Mouse (Mus musculus): Measurements from ENCODE around the gene Cuedc1. TPM values are rescaled to one million over a fixed set of nuclear protein-coding genes. Genes with fewer than 3 reads are reported as not detected.
A peak's percentile ranks its signal among the peaks of the same experiment; 100 is the strongest.

Cuedc1 gene
- total and polyA plus RNA-seq, 3 experiments: 1.0 to 4.8 TPM; not detected in 1

DNA sequence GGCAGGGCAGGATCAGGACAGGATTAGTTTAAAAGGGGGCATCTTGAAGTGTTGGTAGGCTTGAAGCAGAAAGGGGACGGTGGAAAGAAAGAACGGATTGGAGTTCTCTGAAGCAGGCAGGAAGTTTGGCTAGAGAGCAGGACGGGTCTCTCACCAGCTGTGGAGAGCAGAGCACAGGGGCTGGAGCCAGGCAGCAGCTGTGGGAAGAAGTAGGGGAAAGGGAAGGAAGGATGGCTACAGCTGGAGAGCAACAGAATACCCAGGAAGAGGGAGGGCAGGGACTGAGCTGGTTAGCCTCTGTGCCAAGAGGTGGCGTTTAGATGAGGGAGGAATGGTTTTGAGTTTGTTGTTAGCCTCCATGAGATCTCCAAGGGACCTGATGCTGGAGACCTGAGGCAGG, 685 bp upstream of the Cuedc1 start:
- Histone ChIP-seq H3K9me3 (replicated peaks; ENCODE audit: insufficient read depth, low read length) (no peaks in the 10 kb centered on the region), H3K4me1 (ENCODE audit: control insufficient read depth in 1 of 2, insufficient read depth in 2 of 2, low read length in 2 of 2) (peaks cover 6 to 16% of the 10 kb centered on the region in 2 experiments), H3K9ac (ENCODE audit: control insufficient read depth, low read depth, low read length, poor library complexity, severe bottlenecking) (no peak overlapping the region), H3K79me2 (ENCODE audit: control insufficient read depth, insufficient read depth, low read length, poor library complexity) (no peaks in the 10 kb centered on the region), H3K27me3 (ENCODE audit: control insufficient read depth in 1 of 2, insufficient read depth in 2 of 2, low read length in 2 of 2) (peaks cover 20 to 22% of the 10 kb centered on the region in 2 experiments), H3K4me3 (ENCODE audit: control insufficient read depth in 1 of 2, insufficient read depth in 1 of 2, low read depth in 2 of 2, low read length in 2 of 2) (no peak overlapping the region), H3K36me3 (ENCODE audit: control insufficient read depth in 1 of 2, insufficient read depth in 2 of 2, low read length in 2 of 2) (peaks cover 0 to 8% of the 10 kb centered on the region in 2 experiments; a peak in 2 of 4 replicates), H3K27ac (ENCODE audit: control insufficient read depth, low read depth, low read length) (no peak overlapping the region)
- no peak for DNase-seq (ENCODE audit: low read depth, low spot score)
- TF ChIP-seq TBP (IDR thresholded peaks at IDR 0.05; ENCODE audit: low read depth, low read length) (no peak), USF2 (IDR thresholded peaks at IDR 0.05; ENCODE audit: borderline replicate concordance in 1 of 2, insufficient read depth in 1 of 2, low read depth in 1 of 2, low read length in 2 of 2) (no peak), E2F4 (IDR thresholded peaks at IDR 0.05; ENCODE audit: borderline replicate concordance, low read depth, low read length) (no peak), MYC (IDR thresholded peaks at IDR 0.05; ENCODE audit: low read depth, low read length) (no peak)

DNA sequence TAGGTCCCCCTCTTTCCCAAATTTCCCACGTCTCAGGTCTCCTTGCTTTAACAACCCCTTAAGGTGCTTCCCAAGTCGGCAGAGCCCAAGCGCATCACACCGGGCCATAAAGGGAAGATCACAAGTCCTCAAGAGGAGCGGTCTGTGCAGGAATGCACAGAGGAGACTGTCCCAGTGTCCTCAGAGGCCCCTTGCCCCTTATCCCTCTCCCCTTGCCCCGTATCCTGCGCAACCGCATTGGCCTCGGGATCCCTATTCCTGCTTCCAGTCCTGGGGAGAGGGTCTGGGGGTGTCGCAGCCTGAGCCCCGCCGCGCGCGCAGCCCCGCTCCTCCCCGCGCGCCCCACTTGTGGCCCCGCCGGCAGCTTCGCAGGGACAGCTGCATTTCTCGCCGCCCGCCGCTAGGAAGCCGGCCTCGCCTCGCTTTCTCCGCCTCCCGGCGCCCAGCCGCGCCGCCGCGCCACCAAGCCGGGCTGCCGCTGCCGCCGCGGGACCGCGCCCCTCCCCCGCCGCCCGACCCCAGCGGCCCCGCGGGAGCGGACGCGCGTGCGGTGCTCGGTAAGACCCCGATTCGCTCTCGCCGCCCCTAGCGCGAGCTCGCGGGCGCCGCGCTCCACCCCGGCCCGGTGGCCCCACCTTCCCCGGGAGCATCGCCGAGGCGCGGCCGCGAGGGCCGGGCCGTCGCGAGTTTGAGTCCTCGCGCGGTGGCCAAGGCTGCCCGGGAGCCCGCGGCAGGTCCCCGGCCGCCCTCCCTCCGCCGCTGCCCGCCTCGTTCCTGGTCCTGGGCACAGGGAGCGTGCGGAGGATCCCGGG, 1.1 kb downstream of the Cuedc1 start:
- H3K9ac ChIP-seq (ENCODE audit: control insufficient read depth, low read depth, low read length, poor library complexity, severe bottlenecking): peak overlapping the region; percentile 38
- H3K79me2 ChIP-seq (ENCODE audit: control insufficient read depth, insufficient read depth, low read length, poor library complexity): no peaks in the 10 kb centered on the region
- TF ChIP-seq ETS1 (IDR thresholded peaks at IDR 0.05; ENCODE audit: low read depth, low read length) (no peak), CTCF (IDR thresholded peaks at IDR 0.05 in 2 of 3, conservative IDR thresholded peaks at IDR 0.05 in 1 of 3; ENCODE audit: control insufficient read depth in 1 of 3, insufficient read depth in 1 of 3, low read depth in 2 of 3, low read length in 3 of 3, poor library complexity in 1 of 3, severe bottlenecking in 1 of 3) (peak in 1 of 3 experiments; percentile 27; a peak in 2 of 6 replicates), UBTF (IDR thresholded peaks at IDR 0.05; ENCODE audit: borderline replicate concordance, insufficient read depth, low read depth, low read length) (peak; percentile 89; the same call in 1 of the 2 replicates), TCF12 (IDR thresholded peaks at IDR 0.05; ENCODE audit: low read depth, low read length) (0 out of 2 replicates have a peak, but pooled peaks have one; percentile 13)
- H3K36me3 ChIP-seq (ENCODE audit: control insufficient read depth in 1 of 2, insufficient read depth in 2 of 2, low read length in 2 of 2): peaks cover 0 to 15% of the 10 kb centered on the region in 2 experiments; a peak in 2 of 4 replicates
- H3K27ac ChIP-seq (ENCODE audit: control insufficient read depth, low read depth, low read length): no peak overlapping the region
- H3K4me3 ChIP-seq (ENCODE audit: control insufficient read depth in 1 of 2, insufficient read depth in 1 of 2, low read depth in 2 of 2, low read length in 2 of 2): peak overlapping the region; percentile 44 to 45; a peak in 3 of 4 replicates
- peaks cover 20 to 22% of the 10 kb centered on the region in 2 experiments for H3K27me3 ChIP-seq (ENCODE audit: control insufficient read depth in 1 of 2, insufficient read depth in 2 of 2, low read length in 2 of 2)
- peaks cover 7 to 25% of the 10 kb centered on the region in 2 experiments for H3K4me1 ChIP-seq (ENCODE audit: control insufficient read depth in 1 of 2, insufficient read depth in 2 of 2, low read length in 2 of 2)
- no peaks in the 10 kb centered on the region for H3K9me3 ChIP-seq (replicated peaks; ENCODE audit: insufficient read depth, low read length)
- DNase-seq (ENCODE audit: low read depth, low spot score): peak; percentile 63

DNA sequence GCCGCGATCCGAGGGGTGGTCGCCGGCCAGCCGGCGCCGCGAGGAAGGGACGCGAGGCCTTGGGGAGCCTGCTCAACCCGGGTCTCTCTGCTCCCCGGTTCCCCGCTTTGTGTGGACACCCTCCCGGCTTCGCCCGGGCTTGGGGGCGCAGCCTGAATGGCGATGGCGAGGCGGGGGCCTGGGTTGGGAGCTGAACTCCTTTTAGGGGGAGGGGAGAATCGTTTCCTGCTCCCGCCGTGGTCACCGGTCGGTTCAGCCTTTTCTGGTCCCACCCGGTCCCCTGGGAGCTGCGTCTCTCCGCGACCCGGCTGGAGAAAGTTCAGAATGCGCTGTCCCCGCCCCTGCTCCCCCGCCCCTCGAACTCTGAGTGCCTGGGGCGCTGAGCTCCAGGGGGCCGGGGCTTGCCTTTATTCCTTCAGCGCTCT, 1.8 kb downstream of the Cuedc1 start:
- Histone ChIP-seq H3K27ac (ENCODE audit: control insufficient read depth, low read depth, low read length) (no peak overlapping the region), H3K9ac (ENCODE audit: control insufficient read depth, low read depth, low read length, poor library complexity, severe bottlenecking) (peak overlapping the region; percentile 38), H3K79me2 (ENCODE audit: control insufficient read depth, insufficient read depth, low read length, poor library complexity) (no peaks in the 10 kb centered on the region), H3K27me3 (ENCODE audit: control insufficient read depth in 1 of 2, insufficient read depth in 2 of 2, low read length in 2 of 2) (peaks cover 20 to 22% of the 10 kb centered on the region in 2 experiments), H3K4me1 (ENCODE audit: control insufficient read depth in 1 of 2, insufficient read depth in 2 of 2, low read length in 2 of 2) (peaks cover 7 to 29% of the 10 kb centered on the region in 2 experiments), H3K4me3 (ENCODE audit: control insufficient read depth in 1 of 2, insufficient read depth in 1 of 2, low read depth in 2 of 2, low read length in 2 of 2) (peak overlapping the region; percentile 40 to 45; a peak in 3 of 4 replicates), H3K9me3 (replicated peaks; ENCODE audit: insufficient read depth, low read length) (no peaks in the 10 kb centered on the region), H3K36me3 (ENCODE audit: control insufficient read depth in 1 of 2, insufficient read depth in 2 of 2, low read length in 2 of 2) (peaks cover 0 to 15% of the 10 kb centered on the region in 2 experiments; a peak in 2 of 4 replicates)
- TF ChIP-seq ELF1 (IDR thresholded peaks at IDR 0.05; ENCODE audit: low read depth, low read length) (no peak), SIN3A (IDR thresholded peaks at IDR 0.05; ENCODE audit: low read length) (no peak), CHD1 (IDR thresholded peaks at IDR 0.05; ENCODE audit: low read depth, low read length) (no peak), BHLHE40 (IDR thresholded peaks at IDR 0.05; ENCODE audit: borderline replicate concordance, low read depth, low read length) (no peak), JUND (IDR thresholded peaks at IDR 0.05; ENCODE audit: low read depth, low read length) (no peak), CHD2 (IDR thresholded peaks at IDR 0.05; ENCODE audit: low read length) (no peak), MAZ (IDR thresholded peaks at IDR 0.05; ENCODE audit: low read depth, low read length) (no peak), TCF12 (IDR thresholded peaks at IDR 0.05; ENCODE audit: low read depth, low read length) (no peak), MYC (IDR thresholded peaks at IDR 0.05; ENCODE audit: low read depth, low read length) (no peak)
- no peak for DNase-seq (ENCODE audit: low read depth, low spot score)

All from MEL (cell line).